Mouse (Mus musculus) T-helper 1 cell (primary cell): ENCODE measurements around the gene Nme3.
"Not testable (repeated sequence)": the region's sequence is repeated elsewhere in the genome, so short reads cannot be mapped to it uniquely, and the experiment has no call there.

Experiments used
- in situ Hi-C: fragments of 300-600 bp; cut with MboI, MseI; formaldehyde crosslinking; loops from one replicate; pipeline ENCODE4 v1.15.1; 2025; ENCODE audit warnings: high pct_unique_total_duplicates

Gene Nme3

GRCm38 (mm10) chr17:24898041-24898854 is 1.9 kb downstream of the Nme3 start:
- in situ Hi-C loops, result no loop called here

GRCm38 (mm10) chr17:24899153-24899552 is 2.9 kb downstream of the Nme3 start:
- in situ Hi-C loops, result no loop called here

GRCm38 (mm10) chr17:24900014-24900413 is 3.7 kb downstream of the Nme3 start:
- in situ Hi-C loops, result no loop called here

- in situ Hi-C loops, result no loop called here
Measured at GRCm38 (mm10) chr17:24902124-24902523, 5.8 kb downstream of the Nme3 start.

GRCm38 (mm10) chr17:24902671-24903474 is 6.6 kb downstream of the Nme3 start:
- in situ Hi-C loops, result no loop called here

DNA sequence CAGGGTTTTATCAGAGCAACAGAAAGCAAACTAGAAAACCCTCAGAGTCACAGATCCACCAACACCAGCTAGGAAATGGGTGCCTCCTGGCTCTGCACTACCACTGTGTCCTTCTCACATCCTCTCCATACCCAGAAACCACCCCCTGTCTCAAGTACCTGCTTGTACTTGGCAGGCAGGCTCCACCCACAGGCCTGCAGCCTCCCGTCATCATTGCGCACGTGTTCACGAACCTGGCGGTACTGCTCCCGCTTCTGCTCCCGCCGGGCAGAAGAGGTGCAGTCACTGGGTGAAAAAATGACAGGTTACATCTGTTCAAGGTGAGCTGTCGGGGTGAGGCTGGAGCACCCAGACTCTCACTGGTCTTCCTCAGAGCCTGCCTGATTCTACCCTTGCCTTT is 7.5 kb downstream of the Nme3 start:
- in situ Hi-C loops, result no loop called here

DNA sequence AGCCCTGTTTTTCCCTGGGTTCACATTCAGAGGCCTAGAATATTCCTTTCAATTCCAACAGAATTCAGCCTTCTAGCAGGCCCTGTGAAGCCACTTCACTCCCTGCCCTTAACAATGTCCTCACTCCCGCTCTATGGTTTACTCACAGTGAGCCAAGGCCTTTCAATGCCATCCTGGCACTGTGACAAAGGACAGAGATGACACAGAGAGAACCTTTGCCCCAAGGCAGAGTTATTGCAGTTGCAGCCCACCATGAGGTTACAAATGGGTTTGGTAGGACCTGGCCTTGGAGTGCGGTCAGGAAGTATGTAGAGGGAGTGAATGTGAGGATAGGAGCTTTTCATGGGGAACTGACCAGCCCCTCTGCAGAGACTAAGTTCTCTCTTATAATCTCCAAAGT is 11.3 kb downstream of the Nme3 start:
- in situ Hi-C loops, result no loop called here

- in situ Hi-C loops, result no loop called here
Measured at GRCm38 (mm10) chr17:24913984-24914383, 17.7 kb downstream of the Nme3 start.

DNA sequence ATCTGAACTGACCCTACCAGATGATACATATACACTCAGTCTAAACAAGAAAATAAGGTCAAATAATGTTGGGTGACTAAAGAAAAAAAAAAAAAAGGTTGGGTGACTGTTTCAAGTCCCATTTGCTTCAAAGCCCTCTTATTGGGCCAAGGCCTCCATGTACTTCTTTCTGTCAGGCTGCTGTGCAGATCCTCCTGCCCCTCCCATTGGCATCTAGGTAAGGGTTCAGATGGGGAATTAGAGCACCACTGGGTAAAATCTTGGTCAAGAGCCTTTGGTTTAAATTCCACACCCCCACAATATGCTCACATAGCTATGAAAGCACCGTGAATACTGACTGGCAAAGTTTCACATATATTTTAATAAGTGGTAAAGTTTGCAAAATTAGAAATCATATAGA is 26.9 kb downstream of the Nme3 start:
- in situ Hi-C loops, result no loop called here

DNA sequence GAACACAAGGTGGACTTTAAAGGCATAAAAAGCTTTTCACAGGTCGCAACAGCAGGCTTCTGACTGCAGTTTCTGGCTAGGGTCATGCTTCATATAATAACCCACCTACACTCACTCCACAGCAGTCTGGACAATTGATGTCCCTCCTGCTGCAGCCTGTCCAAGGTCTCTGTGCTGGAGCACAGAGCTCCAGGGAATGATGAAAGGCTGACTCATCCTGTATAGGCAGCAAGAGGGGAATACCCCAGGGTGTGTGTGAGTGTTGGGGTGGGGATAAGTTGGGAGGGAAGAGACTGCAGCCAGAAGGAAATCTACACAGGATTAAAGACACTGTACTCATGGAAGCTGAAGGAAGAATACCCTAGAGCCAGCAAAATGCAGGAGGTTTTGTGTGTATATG is 33.2 kb downstream of the Nme3 start:
- in situ Hi-C loops, result no loop called here

DNA sequence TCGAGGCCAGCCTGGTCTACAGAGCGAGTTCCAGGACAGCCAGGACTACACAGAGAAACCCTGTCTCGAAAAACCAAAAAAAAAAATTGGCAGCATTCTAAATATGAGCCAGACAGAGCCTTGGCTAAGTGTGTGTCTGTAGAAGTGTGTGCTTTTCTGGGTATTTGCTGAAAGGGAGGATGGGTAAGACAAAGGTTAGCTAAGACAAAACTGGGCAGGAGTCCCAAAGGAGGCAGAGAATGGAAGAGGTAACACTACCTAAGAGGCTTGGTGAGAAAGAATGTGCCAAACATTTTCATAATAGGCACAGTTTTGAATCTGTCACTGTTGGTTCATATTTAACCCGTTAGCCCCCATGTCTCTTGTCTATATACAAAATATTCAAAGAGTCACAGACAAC is 36.1 kb downstream of the Nme3 start:
- in situ Hi-C loops, result no loop called here

GRCm38 (mm10) chr17:24933163-24933562 is 36.9 kb downstream of the Nme3 start:
- in situ Hi-C loops, result no loop called here

GRCm38 (mm10) chr17:24934926-24935325 is 38.6 kb downstream of the Nme3 start:
- in situ Hi-C loops, result no loop called here

DNA sequence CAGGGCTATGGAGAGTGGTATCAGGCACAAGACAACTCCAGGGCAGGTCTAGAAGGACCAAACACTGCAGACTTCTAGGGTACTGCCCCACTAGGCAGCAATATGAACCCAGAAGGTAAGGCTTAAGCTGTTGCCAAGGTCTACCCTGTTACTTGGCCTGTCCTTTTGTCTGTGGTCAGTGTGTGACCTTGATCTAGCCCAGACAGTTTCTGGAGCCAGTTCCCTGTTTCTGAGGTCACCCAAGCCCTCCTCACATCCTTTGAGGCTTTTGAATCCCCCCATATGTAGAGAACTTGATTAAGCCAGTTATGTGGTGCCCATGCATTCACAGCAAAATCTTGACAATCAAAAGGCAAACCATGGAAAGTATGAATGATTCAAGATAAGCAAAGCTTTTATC is 39.4 kb downstream of the Nme3 start:
- in situ Hi-C loops, result no loop called here

- in situ Hi-C loops, result no loop called here
Measured at GRCm38 (mm10) chr17:24936259-24937237, 40.2 kb downstream of the Nme3 start, which contains the start of gene Mapk8ip3. TSS of gene Mapk8ip3 (minus strand) at chr17:24936977.

GRCm38 (mm10) chr17:24937266-24937665 is 41.0 kb downstream of the Nme3 start:
- in situ Hi-C loops, result no loop called here

- in situ Hi-C loops, result not testable (repeated sequence)
Measured at GRCm38 (mm10) chr17:24942453-24942852, 46.2 kb downstream of the Nme3 start.

GRCm38 (mm10) chr17:24943036-24943435 is 46.7 kb downstream of the Nme3 start:
- in situ Hi-C loops, result no loop called here

DNA sequence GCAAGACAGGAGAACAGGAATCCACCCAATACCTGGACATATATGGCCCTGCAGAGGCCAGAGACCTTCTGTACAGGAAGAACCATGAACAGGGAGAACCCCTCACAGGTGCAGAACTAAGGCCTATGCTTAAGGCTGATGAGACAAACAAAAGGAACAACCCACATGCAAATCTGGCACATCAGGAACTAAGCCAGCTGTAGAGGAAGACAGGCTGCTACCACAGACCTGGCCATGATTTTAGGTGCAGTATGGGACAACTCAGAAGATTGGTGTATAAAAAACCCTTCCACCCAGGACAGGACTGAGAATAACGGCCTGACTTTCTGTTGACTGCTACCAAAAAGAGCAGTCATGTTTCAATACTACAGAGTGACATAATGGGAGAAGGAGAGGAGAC is 47.3 kb downstream of the Nme3 start:
- in situ Hi-C loops, result not testable (repeated sequence)
